Mouse (Mus musculus) adrenal gland, adult 10 weeks (tissue): ENCODE measurements around the gene 4933428G20Rik. TPM values are rescaled to one million over a fixed set of nuclear protein-coding genes. Genes with fewer than 3 reads are reported as not detected.

Source experiments
- polyA plus RNA-seq: library from polyadenylated mRNA; stranded (reverse); fragments of 350-450 nt; fragmentation: Illumina TruSeq; extraction: RNeasy Lipid Tissue Mini Kit (QIAGEN cat#74804); gene quantifications from one replicate; pipeline ENCODE4 v1.2.3, GENCODE M21; 2014; ENCODE audit warnings: low read depth, low replicate concordance

The 4933428G20Rik gene
- polyA plus RNA-seq = not detected

DNA sequence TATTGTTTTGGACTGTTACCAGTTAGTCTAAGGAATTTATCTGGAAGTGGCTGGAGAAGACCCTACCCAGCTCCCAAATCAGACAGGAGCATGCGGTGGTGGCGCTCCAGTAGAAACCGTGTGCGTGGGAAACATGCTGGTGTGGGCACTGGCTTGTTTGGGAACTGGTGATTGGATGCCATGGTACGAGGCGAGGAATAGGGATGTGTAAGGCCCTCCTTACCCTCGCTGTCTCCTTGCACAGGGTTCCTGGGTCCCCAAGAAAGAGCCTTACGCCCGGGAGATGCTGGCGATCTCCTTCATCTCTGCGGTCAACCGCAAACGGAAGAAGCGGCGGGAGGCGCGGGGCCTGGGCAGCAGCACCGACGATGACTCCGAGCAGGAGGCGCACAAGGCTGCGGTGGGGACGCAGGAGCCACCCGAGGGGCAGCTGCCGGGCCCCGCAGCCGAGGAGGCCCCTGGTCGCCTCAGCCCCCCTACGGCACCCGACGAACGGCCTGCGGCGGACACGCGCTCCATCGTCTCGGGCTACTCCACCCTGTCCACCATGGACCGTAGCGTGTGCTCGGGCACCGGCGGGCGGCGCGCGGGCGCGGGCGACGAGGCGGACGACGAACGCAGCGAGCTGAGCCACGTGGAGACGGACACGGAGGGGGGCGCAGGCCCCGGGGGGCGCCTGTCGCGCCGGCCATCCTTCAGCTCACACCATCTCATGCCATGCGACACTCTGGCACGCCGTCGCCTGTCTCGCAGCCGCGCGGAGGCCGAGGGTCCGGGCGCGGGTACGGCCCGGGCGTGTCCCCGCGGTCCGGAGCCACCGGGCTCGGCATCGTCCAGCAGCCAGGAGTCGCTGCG, at the start of gene 4933428G20Rik:
TSS of gene 4933428G20Rik (minus strand) at position 476 of the 855 bp plus-strand sequence.

Other genes starting within 250 kb of the 4933428G20Rik start
- 140 TPM for gene Npepps, start 219.7 kb downstream of the 4933428G20Rik start, polyA plus RNA-seq
- gene Mrpl45, start 184.6 kb downstream of the 4933428G20Rik start, polyA plus RNA-seq = 33.5 TPM
- 0.17 TPM for gene Gpr179, start 148.3 kb downstream of the 4933428G20Rik start, polyA plus RNA-seq
- 11.1 TPM for gene Socs7, start 137.8 kb downstream of the 4933428G20Rik start, polyA plus RNA-seq
- gene Arhgap23, start 84.8 kb downstream of the 4933428G20Rik start, polyA plus RNA-seq = 10.8 TPM
- 3.6 TPM for gene Srcin1, start 75.8 kb upstream of the 4933428G20Rik start, polyA plus RNA-seq
- 0.23 TPM for gene Epop, start 129.4 kb upstream of the 4933428G20Rik start, polyA plus RNA-seq
- gene Mllt6, start 163.1 kb upstream of the 4933428G20Rik start, polyA plus RNA-seq = 7.2 TPM
- 11.4 TPM for gene Cisd3, start 185.5 kb upstream of the 4933428G20Rik start, polyA plus RNA-seq
- 3.8 TPM for gene Pcgf2, start 200.2 kb upstream of the 4933428G20Rik start, polyA plus RNA-seq
- 12.1 TPM for gene Psmb3, start 203.1 kb upstream of the 4933428G20Rik start, polyA plus RNA-seq
- gene Pip4k2b, start 244.4 kb upstream of the 4933428G20Rik start, polyA plus RNA-seq = 17.1 TPM